Mouse (Mus musculus) erythroblast, embryonic 14.5 days (primary cell): ENCODE results near the gene Prdm16.

Experiments
- GATA1 ChIP-seq: IDR thresholded peaks from 2 replicates; pipeline ENCODE4 v1.6.1; 2012; ENCODE audit warnings: low read length, inconsistent platforms, mixed read lengths
- TAL1 ChIP-seq: IDR thresholded peaks from 3 replicates; pipeline ENCODE4 v1.6.1; 2012; ENCODE audit warnings: low read length, inconsistent platforms, mixed read lengths

DNA sequence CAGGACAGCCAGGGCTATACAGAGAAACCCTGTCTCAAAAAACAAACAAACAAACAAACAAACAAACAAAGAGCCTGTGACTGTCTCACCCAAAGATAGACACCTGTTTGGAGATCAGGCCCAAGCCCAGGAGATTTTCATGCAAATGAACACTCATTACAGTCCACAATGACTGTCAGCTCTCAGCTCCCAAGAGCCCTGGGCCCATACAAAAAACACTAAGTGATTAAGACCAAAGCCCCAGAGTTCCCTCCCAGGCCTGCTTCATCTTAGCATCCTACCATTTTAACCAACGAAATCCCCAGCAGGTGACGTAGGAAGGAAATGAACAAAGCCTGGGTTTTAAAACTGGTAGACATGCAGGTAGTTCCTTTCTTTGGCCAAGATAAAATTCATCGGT, 275.8 kb downstream of the Prdm16 start:
- TF ChIP-seq GATA1 = no peak
- no peak for TF ChIP-seq TAL1
